Mouse (Mus musculus): ENCODE data around the gene H2-Ob. TPM values are rescaled to one million over a fixed set of nuclear protein-coding genes. Genes with fewer than 3 reads are reported as not detected.

The H2-Ob gene
- total RNA-seq, 1 experiment from 2014 or later, result 84.6 TPM

DNA sequence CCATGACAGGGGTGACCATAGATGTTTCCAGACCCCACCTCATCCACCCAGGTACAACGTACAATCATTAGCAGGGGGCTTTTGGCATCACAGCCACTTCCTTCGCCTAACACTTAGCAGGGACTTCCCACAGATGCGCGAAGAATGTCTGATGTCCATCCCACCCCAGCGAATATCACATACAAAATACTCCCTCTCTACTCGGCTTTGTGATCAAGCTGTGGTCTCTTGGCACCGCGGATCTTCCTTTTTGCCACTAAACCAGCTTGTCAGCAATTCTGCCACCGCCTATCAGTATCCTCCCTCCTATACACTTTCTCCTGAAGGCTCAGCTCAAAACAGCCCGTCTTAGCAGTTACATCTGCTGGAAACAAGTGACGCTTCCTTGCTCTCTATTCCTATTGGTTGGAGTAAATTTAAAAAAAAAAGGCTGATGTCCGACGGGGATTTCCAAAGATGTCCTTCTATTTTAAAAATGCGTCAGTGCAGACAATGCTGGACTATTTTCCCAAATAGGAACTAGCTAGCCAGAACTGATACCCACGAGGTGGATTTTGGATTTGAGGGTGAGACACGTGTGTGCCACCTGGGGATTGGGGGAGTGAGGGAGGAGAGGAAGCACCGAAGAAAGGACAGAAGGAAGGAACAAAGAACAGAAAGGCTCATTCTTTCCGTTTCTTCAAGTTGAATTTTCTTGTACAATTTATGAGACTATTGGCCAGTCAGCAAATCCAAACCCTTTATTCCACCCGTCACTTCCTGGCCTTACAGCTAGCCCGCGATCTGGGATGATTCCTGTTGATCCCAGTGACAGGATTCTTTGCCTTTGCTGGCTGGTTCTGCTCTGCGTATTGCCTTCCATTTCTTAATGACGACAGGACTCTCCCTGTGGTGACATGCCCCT lies 57.4 kb downstream of the H2-Ob start:
- peak; percentile 59 for ATAC-seq (replicated peaks; ENCODE audit: insufficient number of reproducible peaks, low FRiP score, low TSS enrichment, poor library complexity, severe bottlenecking)

DNA sequence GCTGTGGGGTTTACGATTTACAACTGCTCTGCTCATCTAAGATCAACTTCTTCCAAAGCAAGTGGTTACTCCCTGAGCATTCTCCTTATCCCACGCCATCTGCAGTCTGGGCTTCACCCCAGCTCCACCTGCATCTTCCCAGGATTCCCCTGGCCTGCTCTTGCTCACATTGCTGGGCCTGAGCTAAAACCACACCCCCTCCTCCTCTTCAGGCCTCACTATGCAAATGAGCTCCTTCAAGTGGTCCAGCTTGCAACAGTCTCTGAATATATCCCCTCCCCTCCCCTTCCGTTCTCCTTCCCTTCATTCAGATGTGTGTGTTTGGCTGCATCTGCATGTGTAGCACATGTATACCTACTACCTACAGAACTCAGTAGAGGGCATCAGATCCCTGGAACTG lies 60.7 kb downstream of the H2-Ob start:
- ATAC-seq (replicated peaks; ENCODE audit: insufficient number of reproducible peaks, low FRiP score, low TSS enrichment, poor library complexity, severe bottlenecking), result no peak

DNA sequence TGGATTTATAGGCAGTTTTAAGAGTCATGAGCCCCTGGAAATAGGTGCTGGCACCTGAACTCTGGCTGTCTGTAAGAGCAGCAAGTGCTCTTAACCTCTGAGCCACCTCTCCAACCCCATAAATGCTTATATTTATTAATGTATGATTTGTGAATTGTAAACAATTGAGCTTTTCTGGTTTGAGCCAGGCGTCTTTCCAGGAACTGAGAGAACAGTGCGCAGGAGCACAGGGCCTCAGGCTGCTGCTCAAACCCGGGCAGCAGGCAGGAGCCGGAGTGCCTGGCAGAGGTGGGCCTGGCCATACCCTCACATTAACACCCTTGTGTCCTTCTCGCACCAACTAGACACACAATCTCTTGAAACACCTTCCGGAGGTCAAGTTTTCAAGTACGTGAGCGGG lies 61.4 kb downstream of the H2-Ob start:
- no peak for ATAC-seq (replicated peaks; ENCODE audit: insufficient number of reproducible peaks, low FRiP score, low TSS enrichment, poor library complexity, severe bottlenecking)

DNA sequence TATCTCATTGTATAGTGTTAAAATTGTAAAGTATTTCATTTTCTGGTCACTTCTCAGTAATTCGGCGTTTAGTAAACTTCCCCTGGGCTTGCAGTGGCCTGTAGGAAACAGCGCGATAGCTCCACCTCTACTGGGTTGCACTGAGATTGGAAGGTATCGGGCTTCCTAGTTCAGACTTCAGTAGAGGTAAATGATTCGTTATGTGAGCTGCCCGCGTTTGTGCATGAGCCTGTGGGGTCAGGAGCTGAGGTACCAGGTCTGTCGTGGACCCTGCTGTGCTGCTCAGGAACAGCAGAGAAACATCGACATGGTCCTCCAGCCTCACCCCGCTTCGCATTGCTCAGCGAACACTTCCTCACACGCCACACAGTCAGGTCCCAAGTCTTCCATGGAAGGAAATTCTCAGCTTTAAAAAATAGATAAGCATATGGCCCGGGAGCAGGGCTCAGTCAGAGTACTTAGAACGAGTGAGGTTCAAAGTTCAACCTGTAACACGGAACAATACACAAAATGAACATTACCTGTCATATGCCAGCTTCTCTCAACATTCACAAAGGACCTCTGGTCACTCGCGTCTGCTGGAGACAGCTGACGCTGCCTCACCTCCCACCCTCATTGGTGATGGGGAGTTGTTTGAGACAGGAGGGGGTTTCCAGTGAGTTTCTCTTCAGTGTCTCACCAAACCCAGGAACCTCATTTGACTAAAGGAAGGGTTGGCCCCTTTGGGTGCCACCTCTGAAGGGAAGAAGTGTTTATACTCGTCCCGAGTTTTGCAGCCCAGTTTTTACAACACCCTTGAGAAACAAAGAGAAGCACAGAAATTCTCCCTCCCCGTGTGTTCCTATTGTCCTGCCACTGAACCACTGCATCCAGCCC lies 62.2 kb downstream of the H2-Ob start:
- 0 out of 2 replicates have a peak, but pooled peaks have one; percentile 15 for ATAC-seq (replicated peaks; ENCODE audit: insufficient number of reproducible peaks, low FRiP score, low TSS enrichment, poor library complexity, severe bottlenecking)

DNA sequence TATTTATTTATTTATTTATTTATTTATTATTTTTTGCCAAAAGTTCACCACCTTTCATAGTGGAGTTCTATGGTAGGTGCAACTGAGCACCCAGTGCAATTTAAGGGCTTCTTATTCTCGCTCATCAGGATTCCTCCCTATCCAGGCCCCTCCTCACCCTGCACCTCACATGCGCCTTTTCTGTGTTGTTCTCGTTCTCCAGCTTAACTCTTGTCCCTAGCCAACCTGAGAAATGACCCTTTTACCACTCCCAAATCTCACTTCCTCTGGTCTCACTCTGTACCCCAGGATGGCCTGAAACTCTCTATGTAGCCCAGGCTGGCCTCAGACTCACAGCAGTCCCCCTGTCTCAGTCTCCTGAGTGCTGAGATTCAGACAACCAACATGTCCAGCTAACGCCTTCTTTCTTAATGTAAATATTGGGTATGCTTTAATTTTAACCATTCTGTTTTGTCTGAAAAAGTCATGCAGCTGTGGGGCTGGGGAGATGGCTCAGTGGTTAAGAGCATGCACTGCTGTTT lies 63.0 kb downstream of the H2-Ob start:
- no peak for ATAC-seq (replicated peaks; ENCODE audit: insufficient number of reproducible peaks, low FRiP score, low TSS enrichment, poor library complexity, severe bottlenecking)

DNA sequence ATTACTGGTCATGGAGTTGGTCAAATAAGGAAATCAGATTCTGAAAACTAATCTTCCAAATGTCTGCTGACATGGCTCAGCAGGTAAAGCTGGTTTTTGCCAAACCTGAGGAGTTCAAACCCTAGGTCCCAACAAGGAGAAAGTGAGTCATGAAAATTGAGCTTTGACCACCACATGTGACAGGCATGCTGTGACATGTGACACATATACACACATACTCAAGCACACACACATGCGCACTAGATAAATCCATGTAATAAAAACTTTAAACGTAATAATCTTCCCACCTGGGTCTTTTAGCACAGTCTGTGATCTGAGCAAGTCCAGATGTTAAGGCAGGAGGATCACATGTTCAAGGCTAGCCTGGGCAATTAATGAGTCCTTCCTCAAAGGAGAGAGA lies 65.1 kb downstream of the H2-Ob start:
- no peak for ATAC-seq (replicated peaks; ENCODE audit: insufficient number of reproducible peaks, low FRiP score, low TSS enrichment, poor library complexity, severe bottlenecking)

Other genes starting within 250 kb of the H2-Ob start
- 3,712 to 3,894 TPM (median 3,837 TPM) in 3 replicates for gene H2-K1, start 238.6 kb upstream of the H2-Ob start, total RNA-seq (2017)
- gene Ring1, start 214.2 kb upstream of the H2-Ob start, total RNA-seq (2017), result 10.9 to 15.5 TPM (median 15.1 TPM) in 3 replicates
- 77.7 to 117 TPM (median 111 TPM) in 3 replicates for gene H2-Ke6, start 210.8 kb upstream of the H2-Ob start, total RNA-seq (2017)
- 105 to 116 TPM (median 115 TPM) in 3 replicates for gene Slc39a7, start 207.2 kb upstream of the H2-Ob start, total RNA-seq (2017)
- 34.6 to 41.0 TPM (median 40.7 TPM) in 3 replicates for gene Rxrb, start 207.1 kb upstream of the H2-Ob start, total RNA-seq (2017)
- gene Col11a2, start 199.5 kb upstream of the H2-Ob start, total RNA-seq (2017), result 1.5 to 11.2 TPM (median 4.7 TPM) in 3 replicates
- 7.8 to 18.9 TPM (median 17.6 TPM) in 3 replicates for gene H2-Oa, start 146.6 kb upstream of the H2-Ob start, total RNA-seq (2017)
- gene H2-DMa, start 119.4 kb upstream of the H2-Ob start, total RNA-seq (2017), result 55.9 to 84.5 TPM (median 72.8 TPM) in 3 replicates
- gene Brd2, start 116.3 kb upstream of the H2-Ob start, total RNA-seq (2017), result 374 to 583 TPM (median 393 TPM) in 3 replicates
- gene H2-DMb2, start 95.6 kb upstream of the H2-Ob start, total RNA-seq (2017), result 71.7 to 98.5 TPM (median 90.4 TPM) in 3 replicates
- gene H2-DMb1, start 85.8 kb upstream of the H2-Ob start, total RNA-seq (2017), result 48.2 to 62.0 TPM (median 61.5 TPM) in 3 replicates
- 145 to 195 TPM (median 175 TPM) in 3 replicates for gene Tap1, start 51.4 kb upstream of the H2-Ob start, total RNA-seq (2017)
- 119 to 198 TPM (median 134 TPM) in 3 replicates for gene Psmb9, start 51.1 kb upstream of the H2-Ob start, total RNA-seq (2017)
- gene Psmb8, start 41.2 kb upstream of the H2-Ob start, total RNA-seq (2017), result 387 to 472 TPM (median 466 TPM) in 3 replicates
- 87.6 to 119 TPM (median 96.6 TPM) in 3 replicates for gene Tap2, start 35.4 kb upstream of the H2-Ob start, total RNA-seq (2017)
- gene H2-Ab1, start 18.8 kb downstream of the H2-Ob start, total RNA-seq (2017), result 588 to 931 TPM (median 911 TPM) in 3 replicates
- gene H2-Aa, start 48.9 kb downstream of the H2-Ob start, total RNA-seq (2017), result 387 to 602 TPM (median 587 TPM) in 3 replicates
- 415 to 638 TPM (median 573 TPM) in 3 replicates for gene H2-Eb1, start 67.0 kb downstream of the H2-Ob start, total RNA-seq (2017)
- 4.9 to 11.5 TPM (median 8.6 TPM) in 3 replicates for gene H2-Eb2, start 86.8 kb downstream of the H2-Ob start, total RNA-seq (2017)
- gene Btnl2, start 115.9 kb downstream of the H2-Ob start, total RNA-seq (2017), result 0.76 TPM in 1 of 3 replicates, not detected in the others
- 0.19 TPM in 1 of 3 replicates, not detected in the others for gene Btnl1, start 138.2 kb downstream of the H2-Ob start, total RNA-seq (2017)
- gene BC051142, start 159.9 kb downstream of the H2-Ob start, total RNA-seq (2017), result 2.6 to 4.7 TPM in 2 of 3 replicates, not detected in the other
- not detected in 3 replicates for gene Btnl4, start 238.4 kb downstream of the H2-Ob start, total RNA-seq (2017)